Mouse (Mus musculus): ENCODE data around the gene Cdipt. TPM values are rescaled to one million over a fixed set of nuclear protein-coding genes. Genes with fewer than 3 reads are reported as not detected.

Gene Cdipt
- total and polyA plus RNA-seq, 2 experiments from 2014 or later: 142 to 244 TPM

GRCm38 (mm10) chr7:127016081-127016480 is 40.4 kb downstream of the Cdipt start:
- Histone ChIP-seq H3K4me2 (ENCODE audit: low read depth, low read length, poor library complexity, severe bottlenecking) (peak overlapping the region; percentile 93), H3K36me3 (ENCODE audit: insufficient read depth, low read length) (peaks cover 12% of the 10 kb centered on the region; the same call in 1 of the 2 replicates), H3K9ac (replicated peaks; ENCODE audit: low read length, poor library complexity, severe bottlenecking) (peak overlapping the region; percentile 70), H3K9me3 (ENCODE audit: low read length) (no peaks in the 10 kb centered on the region), H3K4me3 (ENCODE audit: low read depth, low read length) (peak overlapping the region; percentile 52), H3K27me3 (ENCODE audit: insufficient read depth, low read length) (no peaks in the 10 kb centered on the region), H3K4me1 (ENCODE audit: insufficient read depth, low read length) (peaks cover 36% of the 10 kb centered on the region), H3K27ac (ENCODE audit: low read depth, low read length) (peak overlapping the region; percentile 86)
- TF ChIP-seq CTCF (IDR thresholded peaks at IDR 0.05): no peak
- WGBS: 0% methylated on average over 10 of the region's 10 CpGs
- DNase-seq (ENCODE audit: low spot score) (peak; percentile 58), ATAC-seq (ENCODE audit: low FRiP score) (no peak)

GRCm38 (mm10) chr7:127016481-127016485 is 40.6 kb downstream of the Cdipt start, which contains the start of gene Pagr1b:
Gene Pagr1b (minus strand): TSS chr7:127016484.
- Histone ChIP-seq H3K36me3 (ENCODE audit: insufficient read depth, low read length) (peaks cover 12% of the 10 kb centered on the region; the same call in 1 of the 2 replicates), H3K9ac (replicated peaks; ENCODE audit: low read length, poor library complexity, severe bottlenecking) (peak within 1 kb of the TSS; percentile 70), H3K27ac (ENCODE audit: low read depth, low read length) (peak within 1 kb of the TSS; percentile 86), H3K9me3 (ENCODE audit: low read length) (no peaks in the 10 kb centered on the region), H3K4me3 (ENCODE audit: low read depth, low read length) (peak within 1 kb of the TSS; percentile 52), H3K4me1 (ENCODE audit: insufficient read depth, low read length) (peaks cover 36% of the 10 kb centered on the region), H3K27me3 (ENCODE audit: insufficient read depth, low read length) (no peaks in the 10 kb centered on the region), H3K4me2 (ENCODE audit: low read depth, low read length, poor library complexity, severe bottlenecking) (peak within 1 kb of the TSS; percentile 93)
- DNase-seq (ENCODE audit: low spot score) (no peak), ATAC-seq (ENCODE audit: low FRiP score) (no peak)
- no peak for TF ChIP-seq CTCF (IDR thresholded peaks at IDR 0.05)

GRCm38 (mm10) chr7:127016486-127016938 is 40.8 kb downstream of the Cdipt start:
- WGBS: under 1% methylated on average over 22 of the region's 22 CpGs
- Histone ChIP-seq H3K27me3 (ENCODE audit: insufficient read depth, low read length) (no peaks in the 10 kb centered on the region), H3K36me3 (ENCODE audit: insufficient read depth, low read length) (peaks cover 12% of the 10 kb centered on the region; the same call in 1 of the 2 replicates), H3K9me3 (ENCODE audit: low read length) (no peaks in the 10 kb centered on the region), H3K4me2 (ENCODE audit: low read depth, low read length, poor library complexity, severe bottlenecking) (peak overlapping the region; percentile 93), H3K9ac (replicated peaks; ENCODE audit: low read length, poor library complexity, severe bottlenecking) (peak overlapping the region; percentile 70), H3K4me3 (ENCODE audit: low read depth, low read length) (peak overlapping the region; percentile 52), H3K27ac (ENCODE audit: low read depth, low read length) (peak overlapping the region; percentile 86), H3K4me1 (ENCODE audit: insufficient read depth, low read length) (peaks cover 36% of the 10 kb centered on the region)
- peak; percentile 61 for DNase-seq (ENCODE audit: low spot score)
- no peak for TF ChIP-seq CTCF (IDR thresholded peaks at IDR 0.05)
- peak; percentile 51 for ATAC-seq (ENCODE audit: low FRiP score)

- peak; percentile 85 for TF ChIP-seq CTCF (IDR thresholded peaks at IDR 0.05)
- Histone ChIP-seq H3K27me3 (ENCODE audit: insufficient read depth, low read length) (no peaks in the 10 kb centered on the region), H3K27ac (ENCODE audit: low read depth, low read length) (peak within 1 kb of the TSS; percentile 86), H3K4me3 (ENCODE audit: low read depth, low read length) (peak within 1 kb of the TSS; percentile 52), H3K4me1 (ENCODE audit: insufficient read depth, low read length) (peaks cover 36% of the 10 kb centered on the region), H3K9ac (replicated peaks; ENCODE audit: low read length, poor library complexity, severe bottlenecking) (peak within 1 kb of the TSS; percentile 79), H3K4me2 (ENCODE audit: low read depth, low read length, poor library complexity, severe bottlenecking) (peak within 1 kb of the TSS; percentile 93), H3K36me3 (ENCODE audit: insufficient read depth, low read length) (peaks cover 13% of the 10 kb centered on the region; the same call in 1 of the 2 replicates), H3K9me3 (ENCODE audit: low read length) (no peaks in the 10 kb centered on the region)
- 4% methylated on average over 39 of the region's 39 CpGs for WGBS
- ATAC-seq (ENCODE audit: low FRiP score): peak; percentile 83
- peak; percentile 100 for DNase-seq (ENCODE audit: low spot score)
These were observed 41.5 kb downstream of the Cdipt start, which contains the start of gene Pagr1a for GRCm38 (mm10) chr7:127016971-127017949. Gene Pagr1a (minus strand): TSS chr7:127017352.

- no peak for DNase-seq (ENCODE audit: low spot score)
- H3K4me1 ChIP-seq (ENCODE audit: insufficient read depth, low read length): peaks cover 36% of the 10 kb centered on the region
- 52% methylated on average over 6 of the region's 6 CpGs for WGBS
- no peak for ATAC-seq (ENCODE audit: low FRiP score)
- H3K27ac ChIP-seq (ENCODE audit: low read depth, low read length): peak overlapping the region; percentile 27
- H3K4me3 ChIP-seq (ENCODE audit: low read depth, low read length): no peak overlapping the region
- peaks cover 19% of the 10 kb centered on the region; the same call in 1 of the 2 replicates for H3K36me3 ChIP-seq (ENCODE audit: insufficient read depth, low read length)
- H3K27me3 ChIP-seq (ENCODE audit: insufficient read depth, low read length): no peaks in the 10 kb centered on the region
- H3K9ac ChIP-seq (replicated peaks; ENCODE audit: low read length, poor library complexity, severe bottlenecking): peak overlapping the region; percentile 79
- H3K9me3 ChIP-seq (ENCODE audit: low read length): no peaks in the 10 kb centered on the region
- no peak for TF ChIP-seq CTCF (IDR thresholded peaks at IDR 0.05)
- H3K4me2 ChIP-seq (ENCODE audit: low read depth, low read length, poor library complexity, severe bottlenecking): peak overlapping the region; percentile 71; the same call in 1 of the 2 replicates
These were observed 42.2 kb downstream of the Cdipt start for GRCm38 (mm10) chr7:127017950-127018345.
